Mouse (Mus musculus) embryonic facial prominence, embryonic 12.5 days (tissue): Measurements from ENCODE around the gene 1700010B08Rik. TPM values are rescaled to one million over a fixed set of nuclear protein-coding genes. Genes with fewer than 3 reads are reported as not detected.

Source experiments
- ATAC-seq: fragments of 200-750 bp; cut with Nextera tagmentation; 2 replicates; pipeline ENCODE4 v1.8.0; 2017; ENCODE audit not compliant: insufficient number of reproducible peaks, insufficient read depth, low FRiP score, low TSS enrichment
- H3K27ac ChIP-seq: fragments of 300-500 bp; sonication (generic); 2 replicates; pipeline ENCODE4 v1.5.1; 2016; ENCODE audit warnings: mild to moderate bottlenecking
- H3K27me3 ChIP-seq: fragments of 300-500 bp; sonication (generic); 2 replicates; pipeline ENCODE4 v1.6.1; 2016; ENCODE audit warnings: mild to moderate bottlenecking, moderate library complexity
- H3K36me3 ChIP-seq: fragments of 300-500 bp; sonication (generic); 2 replicates; pipeline ENCODE4 v1.6.1; 2016; ENCODE audit warnings: mild to moderate bottlenecking
- H3K4me1 ChIP-seq: fragments of 300-500 bp; sonication (generic); 2 replicates; pipeline ENCODE4 v1.6.1; 2016
- H3K4me2 ChIP-seq: fragments of 300-500 bp; sonication (generic); replicated peaks from 2 replicates; pipeline ENCODE4 v1.6.1; 2016; ENCODE audit warnings: mild to moderate bottlenecking, moderate library complexity
- H3K4me3 ChIP-seq: fragments of 300-500 bp; sonication (generic); 2 replicates; pipeline ENCODE4 v1.5.1; 2016; ENCODE audit warnings: mild to moderate bottlenecking
- H3K9ac ChIP-seq: fragments of 300-500 bp; sonication (generic); 2 replicates; pipeline ENCODE4 v1.6.1; 2016; ENCODE audit warnings: mild to moderate bottlenecking, moderate library complexity
- H3K9me3 ChIP-seq: fragments of 300-500 bp; sonication (generic); 2 replicates; pipeline ENCODE4 v1.6.1; 2016; ENCODE audit warnings: mild to moderate bottlenecking, moderate library complexity
- WGBS: fragments of 180-500 bp; shearing (Covaris S2); methylation state at CpG from one replicate; pipeline ENCODE4 v1.1.7; 2016; 5-methylcytosine and 5-hydroxymethylcytosine counted together
- polyA plus RNA-seq: library from polyadenylated mRNA; unstranded; fragments of >200 nt; fragmentation: Nextera tagmentation; extraction: Ambion mirVana; gene quantifications from 2 replicates; pipeline ENCODE4 v1.2.1, GENCODE M21; 2016

Gene 1700010B08Rik
- polyA plus RNA-seq, 1 experiment from 2014 or later = not detected

DNA sequence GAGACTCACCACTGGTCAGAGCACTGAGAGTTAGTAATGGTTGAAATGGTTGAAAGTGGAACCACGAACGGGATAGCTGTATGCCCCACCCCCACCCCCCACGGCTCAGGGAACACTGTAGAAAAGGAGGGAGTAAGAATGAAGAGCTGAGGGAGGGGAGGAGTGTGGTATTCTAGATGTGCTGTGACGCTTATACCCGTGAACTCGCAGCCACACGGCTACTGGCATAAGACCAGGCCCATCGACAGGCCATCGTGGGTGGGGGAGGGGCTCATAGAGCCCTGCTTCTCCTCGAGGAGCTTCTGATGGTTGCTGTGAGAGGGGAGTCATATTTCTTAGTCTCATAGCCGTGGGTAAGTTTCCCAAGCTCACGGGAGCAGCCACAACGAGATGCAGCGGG lies 5.2 kb downstream of the 1700010B08Rik start:
- WGBS = 21% methylated on average over 14 of the region's 14 CpGs
- peak; percentile 44; the same call in 1 of the 2 replicates for ATAC-seq
- Histone ChIP-seq H3K36me3 (no peaks in the 10 kb centered on the region), H3K4me3 (no peak overlapping the region), H3K9me3 (no peaks in the 10 kb centered on the region), H3K4me2 (peak overlapping the region; percentile 21; the same call in 1 of the 2 replicates), H3K27me3 (no peaks in the 10 kb centered on the region), H3K27ac (no peak overlapping the region), H3K4me1 (peaks cover 5% of the 10 kb centered on the region), H3K9ac (no peak overlapping the region)

DNA sequence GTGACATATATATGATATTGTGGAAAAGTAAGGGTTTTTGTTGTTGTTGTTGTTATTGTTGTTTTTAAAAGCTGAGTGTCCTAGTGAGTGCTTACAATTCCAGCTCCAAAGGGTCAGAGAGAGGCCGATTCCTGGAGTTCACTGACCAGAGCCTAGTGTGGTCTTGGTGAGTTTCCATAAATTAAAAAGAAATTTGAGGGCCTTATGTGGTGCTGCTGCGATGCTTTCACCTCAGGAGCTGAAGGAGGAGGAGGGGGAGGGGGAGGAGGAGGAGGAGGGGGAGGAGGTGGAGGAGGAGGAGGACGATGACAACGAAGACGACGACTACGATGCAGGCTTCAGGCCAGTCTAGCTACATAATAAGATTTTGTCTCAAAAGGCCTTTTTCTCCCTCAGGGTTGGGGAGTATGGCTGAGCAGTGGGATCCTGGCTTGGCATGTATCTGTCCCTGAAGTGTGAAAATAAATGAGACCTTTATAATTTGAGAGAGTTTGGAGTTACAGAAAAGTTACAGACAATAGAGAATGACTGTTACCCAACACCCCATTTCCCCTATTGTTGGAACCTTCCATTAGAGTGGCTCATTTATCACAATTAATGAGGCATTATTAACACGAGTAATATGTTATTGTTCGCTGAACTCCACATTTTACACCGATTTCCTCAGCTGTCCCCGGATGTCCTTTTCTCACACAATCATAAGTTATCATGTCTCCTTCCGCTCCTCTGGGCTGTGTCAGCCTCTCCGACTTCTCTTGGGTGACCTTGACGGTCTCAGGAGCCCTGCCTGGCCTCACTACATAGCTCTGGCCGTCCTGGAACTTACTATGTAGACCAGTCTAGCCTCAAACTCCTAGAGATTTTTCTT lies 6.0 kb downstream of the 1700010B08Rik start:
- Histone ChIP-seq H3K27me3 (no peaks in the 10 kb centered on the region), H3K36me3 (no peaks in the 10 kb centered on the region), H3K4me2 (no peak overlapping the region), H3K9ac (no peak overlapping the region), H3K9me3 (no peaks in the 10 kb centered on the region), H3K4me1 (peaks cover 5% of the 10 kb centered on the region), H3K27ac (no peak overlapping the region), H3K4me3 (no peak overlapping the region)
- no peak for ATAC-seq
- WGBS = 68% methylated on average over 15 of the region's 15 CpGs

DNA sequence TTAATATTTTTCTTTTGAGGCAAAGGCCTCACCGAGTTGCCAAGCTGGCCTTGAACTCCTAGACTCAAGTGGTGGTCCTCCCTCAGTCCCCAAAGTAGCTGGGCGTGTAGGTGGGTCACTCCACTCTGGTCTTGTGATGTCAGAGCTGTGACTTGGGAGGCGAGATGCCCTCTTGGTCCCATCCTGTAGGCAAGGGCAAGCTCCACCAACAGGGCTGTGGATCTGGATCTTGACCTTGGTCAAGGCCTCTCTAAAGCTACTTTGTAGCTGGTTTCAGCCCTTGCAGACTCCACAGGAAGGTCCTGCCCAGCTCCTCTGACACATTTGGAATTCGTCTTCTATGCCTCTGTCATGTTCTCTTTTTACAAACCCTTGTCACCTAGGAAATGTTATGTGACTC lies 6.6 kb downstream of the 1700010B08Rik start:
- 83% methylated on average over 4 of the region's 4 CpGs for WGBS
- Histone ChIP-seq H3K4me2 (no peak overlapping the region), H3K36me3 (no peaks in the 10 kb centered on the region), H3K9me3 (no peaks in the 10 kb centered on the region), H3K27me3 (no peaks in the 10 kb centered on the region), H3K9ac (no peak overlapping the region), H3K4me3 (no peak overlapping the region), H3K4me1 (peaks cover 11% of the 10 kb centered on the region), H3K27ac (no peak overlapping the region)
- no peak for ATAC-seq

GRCm38 (mm10) chr2:173730444-173730966 lies 11.3 kb downstream of the 1700010B08Rik start:
- peak overlapping the region; percentile 17; the same call in 1 of the 2 replicates for H3K4me2 ChIP-seq
- H3K36me3 ChIP-seq = no peaks in the 10 kb centered on the region
- H3K9me3 ChIP-seq = no peaks in the 10 kb centered on the region
- ATAC-seq = peak; percentile 47; the same call in 1 of the 2 replicates
- no peaks in the 10 kb centered on the region for H3K27me3 ChIP-seq
- H3K9ac ChIP-seq = no peak overlapping the region
- H3K4me3 ChIP-seq = no peak overlapping the region
- H3K27ac ChIP-seq = peak overlapping the region; percentile 36; the same call in 1 of the 2 replicates
- H3K4me1 ChIP-seq = peaks cover 10% of the 10 kb centered on the region; the same call in 1 of the 2 replicates
- WGBS = 4% methylated on average over 9 of the region's 9 CpGs

GRCm38 (mm10) chr2:173734426-173734825 lies 15.2 kb downstream of the 1700010B08Rik start:
- H3K4me1 ChIP-seq = peaks cover 23% of the 10 kb centered on the region
- WGBS = 38% methylated on average over 2 of the region's 2 CpGs
- H3K9me3 ChIP-seq = no peaks in the 10 kb centered on the region
- H3K9ac ChIP-seq = no peak overlapping the region
- no peak overlapping the region for H3K27ac ChIP-seq
- ATAC-seq = no peak
- H3K4me2 ChIP-seq = no peak overlapping the region
- 0 out of 2 replicates have a peak, but pooled peaks cover 3% of the 10 kb centered on the region for H3K36me3 ChIP-seq
- H3K4me3 ChIP-seq = no peak overlapping the region
- H3K27me3 ChIP-seq = no peaks in the 10 kb centered on the region

DNA sequence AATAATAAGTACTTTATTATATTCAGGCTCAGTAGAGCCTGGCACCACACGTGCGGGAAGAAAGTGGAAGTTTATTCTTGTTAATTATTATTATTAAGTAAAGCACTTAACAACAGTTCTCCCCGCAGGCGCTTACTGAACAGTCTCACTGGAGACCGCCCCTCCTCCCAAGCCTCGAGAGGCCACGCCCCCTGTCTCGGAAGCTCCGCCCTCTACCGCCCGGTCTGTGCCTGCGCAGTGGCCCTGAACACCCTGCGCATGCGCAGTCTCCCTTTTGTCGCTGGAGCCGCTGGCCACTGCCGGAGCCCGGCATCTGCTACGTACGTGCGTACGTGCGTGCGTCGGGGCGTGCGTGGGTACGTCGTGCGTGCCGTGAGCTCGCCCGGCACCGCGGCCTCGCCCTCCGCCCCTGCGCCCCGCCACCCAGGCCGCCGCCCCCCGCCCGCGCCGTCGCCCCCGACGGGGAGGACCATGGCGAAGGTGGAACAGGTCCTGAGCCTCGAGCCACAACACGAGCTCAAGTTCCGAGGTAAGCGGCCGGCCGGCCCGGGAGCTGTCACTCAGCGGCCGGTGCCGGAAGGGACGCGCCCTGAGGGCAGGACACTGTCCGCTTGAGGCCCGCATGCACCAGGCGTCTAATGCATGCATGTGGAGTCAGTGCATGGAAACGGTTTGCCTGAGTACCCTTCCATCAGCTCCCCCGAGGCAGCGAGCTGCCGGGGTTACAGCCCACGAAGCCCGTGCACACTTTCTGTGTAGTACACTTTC lies 18.2 kb downstream of the 1700010B08Rik start, which contains the start of gene Vapb:
TSS of gene Vapb (plus strand) at position 290 of the 768 bp plus-strand sequence.
- Histone ChIP-seq H3K36me3 (0 out of 2 replicates have a peak, but pooled peaks cover 3% of the 10 kb centered on the region), H3K27me3 (no peaks in the 10 kb centered on the region), H3K27ac (peak within 1 kb of the TSS; percentile 72; the same call in 1 of the 2 replicates), H3K4me2 (peak within 1 kb of the TSS; percentile 81), H3K4me1 (peaks cover 13% of the 10 kb centered on the region), H3K4me3 (peak within 1 kb of the TSS; percentile 73), H3K9ac (peak within 1 kb of the TSS; percentile 70), H3K9me3 (no peaks in the 10 kb centered on the region)
- peak; percentile 99 for ATAC-seq
- 1% methylated on average over 70 of the region's 70 CpGs for WGBS

DNA sequence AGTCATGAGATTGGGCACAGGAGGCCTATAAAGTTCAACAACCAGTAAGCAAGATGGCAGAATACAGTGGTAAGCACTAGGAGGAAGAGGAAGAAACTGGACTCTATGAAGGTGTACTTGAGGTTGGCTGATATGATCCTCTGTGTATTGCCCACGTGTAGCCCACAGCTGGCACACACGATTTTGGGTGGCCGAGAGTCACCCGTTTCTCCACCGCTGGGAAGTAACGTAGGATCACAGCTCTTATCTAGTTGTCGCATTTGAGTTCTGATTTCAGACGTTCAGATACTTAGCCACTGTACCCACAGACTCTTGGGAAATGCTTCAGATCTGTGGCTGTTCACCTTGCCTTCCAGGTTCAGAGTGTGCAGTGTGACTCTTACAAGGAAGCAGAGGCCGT lies 19.0 kb downstream of the 1700010B08Rik start:
- peak overlapping the region; percentile 73 for H3K4me3 ChIP-seq
- no peaks in the 10 kb centered on the region for H3K27me3 ChIP-seq
- H3K36me3 ChIP-seq = 0 out of 2 replicates have a peak, but pooled peaks cover 3% of the 10 kb centered on the region
- H3K4me1 ChIP-seq = peaks cover 13% of the 10 kb centered on the region
- no peaks in the 10 kb centered on the region for H3K9me3 ChIP-seq
- ATAC-seq = no peak
- WGBS = 82% methylated on average over 9 of the region's 9 CpGs
- peak overlapping the region; percentile 70 for H3K9ac ChIP-seq
- H3K27ac ChIP-seq = no peak overlapping the region
- peak overlapping the region; percentile 81 for H3K4me2 ChIP-seq

DNA sequence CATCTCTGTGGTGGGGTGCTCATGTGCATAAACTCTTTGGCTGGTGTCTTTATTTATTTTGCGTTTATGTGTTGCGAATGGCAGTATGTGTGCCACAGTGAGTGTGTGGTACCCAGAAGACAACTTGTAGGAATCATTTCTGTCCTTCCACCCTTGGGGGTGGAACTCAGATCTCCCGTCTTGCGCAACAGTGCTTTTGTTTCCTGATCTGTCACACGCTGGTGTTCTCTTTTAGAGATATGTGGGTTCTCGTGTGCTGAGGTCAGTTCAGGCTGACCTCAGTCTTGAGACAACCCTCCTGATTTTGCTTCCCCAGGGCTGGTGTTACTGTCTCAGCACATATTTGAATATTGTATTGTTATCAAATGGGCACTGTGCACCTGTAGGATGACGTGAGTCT lies 19.9 kb downstream of the 1700010B08Rik start:
- H3K4me1 ChIP-seq = peaks cover 13% of the 10 kb centered on the region
- 0 out of 2 replicates have a peak, but pooled peaks cover 3% of the 10 kb centered on the region for H3K36me3 ChIP-seq
- no peak for ATAC-seq
- no peaks in the 10 kb centered on the region for H3K27me3 ChIP-seq
- H3K9ac ChIP-seq = no peak overlapping the region
- no peak overlapping the region for H3K27ac ChIP-seq
- H3K4me2 ChIP-seq = no peak overlapping the region
- no peak overlapping the region for H3K4me3 ChIP-seq
- no peaks in the 10 kb centered on the region for H3K9me3 ChIP-seq
- WGBS = 91% methylated on average over 7 of the region's 7 CpGs

- no peak overlapping the region for H3K27ac ChIP-seq
- no peak overlapping the region for H3K9ac ChIP-seq
- no peak overlapping the region for H3K4me3 ChIP-seq
- no peak overlapping the region for H3K4me2 ChIP-seq
- peaks cover 13% of the 10 kb centered on the region for H3K4me1 ChIP-seq
- 0 out of 2 replicates have a peak, but pooled peaks cover 3% of the 10 kb centered on the region for H3K36me3 ChIP-seq
- H3K9me3 ChIP-seq = no peaks in the 10 kb centered on the region
- ATAC-seq = no peak
- no peaks in the 10 kb centered on the region for H3K27me3 ChIP-seq
- 87% methylated on average over 13 of the region's 13 CpGs for WGBS
Observed at GRCm38 (mm10) chr2:173742090-173742489, 22.9 kb downstream of the 1700010B08Rik start.

- Histone ChIP-seq H3K9me3 (no peaks in the 10 kb centered on the region), H3K4me2 (no peak overlapping the region), H3K4me3 (no peak overlapping the region), H3K9ac (no peak overlapping the region), H3K27ac (no peak overlapping the region), H3K27me3 (no peaks in the 10 kb centered on the region), H3K36me3 (0 out of 2 replicates have a peak, but pooled peaks cover 3% of the 10 kb centered on the region), H3K4me1 (peaks cover 13% of the 10 kb centered on the region)
- no peak for ATAC-seq
- 81% methylated on average over 9 of the region's 9 CpGs for WGBS
Observed at GRCm38 (mm10) chr2:173742744-173743143, 23.5 kb downstream of the 1700010B08Rik start.

DNA sequence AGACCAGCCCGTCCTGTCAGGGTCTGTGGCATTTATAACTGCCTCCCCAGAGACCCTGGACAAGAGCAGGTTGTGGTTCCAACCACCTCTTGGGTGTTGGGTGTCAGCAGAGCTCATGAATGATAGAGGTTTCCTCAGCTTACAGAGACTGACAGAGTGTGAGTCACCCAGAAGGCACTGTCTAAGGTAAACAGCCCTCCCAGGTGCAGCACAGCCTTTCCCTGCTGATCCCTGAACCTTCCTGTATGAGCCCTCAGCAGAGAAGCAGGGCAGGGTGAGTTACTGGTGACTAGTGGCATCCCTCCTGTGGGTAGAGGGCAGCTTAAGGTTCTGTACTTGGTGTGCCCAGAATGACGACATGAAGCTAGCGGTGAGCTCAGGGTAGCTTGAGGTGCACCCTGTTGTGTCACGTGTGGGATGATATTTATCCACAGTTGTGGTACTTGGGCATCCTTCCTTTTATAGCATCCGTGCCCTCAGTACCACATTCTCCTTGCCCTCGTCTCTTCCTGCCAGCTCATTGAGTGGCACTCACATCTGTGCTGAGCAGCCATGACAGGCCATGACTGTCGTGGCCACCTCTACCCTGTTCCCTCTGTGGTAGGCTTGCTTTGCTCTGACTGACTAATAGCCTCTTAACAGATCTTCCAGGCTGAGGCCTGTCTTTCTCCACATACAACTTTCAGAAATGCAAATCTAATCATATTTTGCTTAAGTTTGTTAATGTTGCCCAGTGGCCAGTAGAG lies 25.0 kb downstream of the 1700010B08Rik start:
- H3K36me3 ChIP-seq = no peaks in the 10 kb centered on the region
- no peak overlapping the region for H3K9ac ChIP-seq
- no peak overlapping the region for H3K27ac ChIP-seq
- no peak overlapping the region for H3K4me3 ChIP-seq
- no peak for ATAC-seq
- H3K4me2 ChIP-seq = no peak overlapping the region
- H3K27me3 ChIP-seq = no peaks in the 10 kb centered on the region
- H3K4me1 ChIP-seq = no peaks in the 10 kb centered on the region
- no peaks in the 10 kb centered on the region for H3K9me3 ChIP-seq
- 89% methylated on average over 7 of the region's 7 CpGs for WGBS
